Mouse (Mus musculus): ENCODE data around the gene Kirrel3. TPM values are rescaled to one million over a fixed set of nuclear protein-coding genes. Genes with fewer than 3 reads are reported as not detected.

The Kirrel3 gene
- polyA plus RNA-seq, 1 experiment from 2014 or later: 0.06 TPM

DNA sequence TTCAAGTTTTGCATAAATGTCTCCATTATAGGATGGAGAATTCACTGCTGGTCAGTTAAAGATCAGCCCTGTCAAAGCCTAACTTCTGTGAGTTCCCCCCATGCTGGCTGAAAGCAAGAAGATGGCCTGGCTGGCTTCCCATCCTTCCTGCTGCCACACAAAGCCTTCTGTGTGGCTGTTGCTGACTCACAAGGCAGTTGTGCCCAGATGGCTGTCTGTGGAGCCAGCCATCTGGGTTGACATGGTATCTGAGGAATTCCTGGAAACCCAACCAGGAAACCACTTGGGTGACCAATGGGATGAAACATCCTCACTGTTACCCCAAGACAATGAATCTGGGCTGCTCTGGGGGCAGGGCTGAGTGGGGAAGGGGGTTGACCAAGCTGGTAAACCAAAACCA lies 500.5 kb downstream of the Kirrel3 start:
- H3K36me3 ChIP-seq (ENCODE audit: control insufficient read depth, insufficient read depth): no peaks in the 10 kb centered on the region
- H3K9me3 ChIP-seq (replicated peaks; ENCODE audit: control insufficient read depth, low read length): no peaks in the 10 kb centered on the region
- no peaks in the 10 kb centered on the region for H3K27me3 ChIP-seq (ENCODE audit: control insufficient read depth, insufficient read depth, low read depth, low read length)
- no peak overlapping the region for H3K4me3 ChIP-seq (ENCODE audit: low read depth, low read length)
- no peak overlapping the region for H3K9ac ChIP-seq (ENCODE audit: low read depth, low read length)
- no peaks in the 10 kb centered on the region for H3K4me1 ChIP-seq (ENCODE audit: control insufficient read depth, low read depth, low read length)
- no peak for ATAC-seq (ENCODE audit: low read depth)
- H3K27ac ChIP-seq (ENCODE audit: low read length): no peak overlapping the region
- no peak overlapping the region for H3K4me2 ChIP-seq (ENCODE audit: low read depth, low read length)

DNA sequence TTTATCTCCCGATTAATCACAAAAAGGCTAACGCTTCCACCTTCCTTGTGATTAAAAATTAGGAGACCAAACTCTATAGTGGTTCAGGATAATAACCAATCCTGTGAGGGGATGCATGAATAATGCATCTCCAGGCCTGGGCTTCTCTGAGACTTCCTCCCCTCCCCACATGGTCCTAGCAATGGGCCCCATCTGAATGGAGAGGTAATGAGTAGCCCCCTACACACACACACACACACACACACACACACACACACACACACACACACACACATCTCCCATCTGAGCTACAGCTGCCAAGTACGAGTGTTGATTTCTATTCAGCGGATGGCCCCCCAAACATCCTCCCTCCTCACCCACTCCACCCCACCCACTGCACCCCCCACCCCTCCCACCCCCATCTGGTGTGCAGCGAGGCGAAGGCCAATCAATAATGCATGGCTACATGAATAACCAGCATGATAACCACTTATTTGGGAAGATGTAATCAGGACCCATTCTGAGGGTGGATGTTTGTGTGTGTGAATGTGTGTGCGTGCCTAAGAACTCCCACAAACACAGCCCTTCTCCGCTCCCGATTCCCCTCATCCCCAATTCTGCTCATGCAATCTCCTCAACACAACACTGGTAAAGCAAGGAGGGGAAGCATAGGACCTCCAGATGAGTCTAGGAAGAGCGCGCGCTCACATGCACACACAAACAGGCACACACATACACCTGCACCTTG lies 501.9 kb downstream of the Kirrel3 start:
- WGBS (ENCODE audit: insufficient replicate concordance): 72% methylated on average over 12 of the region's 12 CpGs
- no peak overlapping the region for H3K4me2 ChIP-seq (ENCODE audit: low read depth, low read length)

GRCm38 (mm10) chr9:34988683-34989082 lies 503.0 kb downstream of the Kirrel3 start:
- ATAC-seq (ENCODE audit: low read depth): no peak
- Histone ChIP-seq H3K36me3 (ENCODE audit: control insufficient read depth, insufficient read depth) (no peaks in the 10 kb centered on the region), H3K4me3 (ENCODE audit: low read depth, low read length) (no peak overlapping the region)

More for the DNA sequence above, 501.9 kb downstream of the Kirrel3 start:
- Histone ChIP-seq H3K9me3 (replicated peaks; ENCODE audit: control insufficient read depth, low read length) (no peaks in the 10 kb centered on the region), H3K4me1 (ENCODE audit: control insufficient read depth, low read depth, low read length) (no peaks in the 10 kb centered on the region), H3K27me3 (ENCODE audit: control insufficient read depth, insufficient read depth, low read depth, low read length) (no peaks in the 10 kb centered on the region), H3K9ac (ENCODE audit: low read depth, low read length) (no peak overlapping the region), H3K4me3 (ENCODE audit: low read depth, low read length) (no peak overlapping the region), H3K27ac (ENCODE audit: low read length) (no peak overlapping the region), H3K36me3 (ENCODE audit: control insufficient read depth, insufficient read depth) (no peaks in the 10 kb centered on the region)
- ATAC-seq (ENCODE audit: low read depth): no peak

DNA sequence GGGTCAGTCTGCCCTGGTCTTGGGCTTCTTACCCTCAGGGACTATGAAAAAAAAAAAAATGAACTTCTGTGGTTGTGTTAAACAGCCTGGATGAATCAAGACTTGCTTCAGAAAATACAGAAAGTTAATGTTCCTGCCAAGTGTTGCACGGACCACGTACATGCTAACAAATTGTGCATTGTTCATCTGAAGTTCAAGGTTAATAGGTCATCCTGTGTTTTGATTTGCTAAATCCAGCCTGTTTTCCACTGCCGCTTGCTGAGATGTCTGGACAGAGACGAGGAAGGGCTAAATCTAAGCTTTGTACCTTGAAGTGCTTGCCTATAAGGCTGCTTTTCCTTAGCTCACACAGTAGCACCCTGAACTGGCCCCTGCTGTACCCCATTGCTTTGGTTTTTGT lies 506.5 kb downstream of the Kirrel3 start:
- Histone ChIP-seq H3K4me3 (ENCODE audit: low read depth, low read length) (no peak overlapping the region), H3K36me3 (ENCODE audit: control insufficient read depth, insufficient read depth) (no peaks in the 10 kb centered on the region), H3K9ac (ENCODE audit: low read depth, low read length) (no peak overlapping the region), H3K27ac (ENCODE audit: low read length) (no peak overlapping the region), H3K27me3 (ENCODE audit: control insufficient read depth, insufficient read depth, low read depth, low read length) (no peaks in the 10 kb centered on the region), H3K4me2 (ENCODE audit: low read depth, low read length) (no peak overlapping the region), H3K9me3 (replicated peaks; ENCODE audit: control insufficient read depth, low read length) (no peaks in the 10 kb centered on the region), H3K4me1 (ENCODE audit: control insufficient read depth, low read depth, low read length) (no peaks in the 10 kb centered on the region)
- WGBS (ENCODE audit: insufficient replicate concordance): 47% methylated on average over 4 of the region's 4 CpGs
- no peak for ATAC-seq (ENCODE audit: low read depth)

More at GRCm38 (mm10) chr9:34988683-34989082, 503.0 kb downstream of the Kirrel3 start:
- Histone ChIP-seq H3K9me3 (replicated peaks; ENCODE audit: control insufficient read depth, low read length) (no peaks in the 10 kb centered on the region), H3K27ac (ENCODE audit: low read length) (no peak overlapping the region), H3K27me3 (ENCODE audit: control insufficient read depth, insufficient read depth, low read depth, low read length) (no peaks in the 10 kb centered on the region), H3K4me2 (ENCODE audit: low read depth, low read length) (no peak overlapping the region), H3K9ac (ENCODE audit: low read depth, low read length) (no peak overlapping the region), H3K4me1 (ENCODE audit: control insufficient read depth, low read depth, low read length) (no peaks in the 10 kb centered on the region)
- 53% methylated on average over 3 of the region's 3 CpGs for WGBS (ENCODE audit: insufficient replicate concordance)

DNA sequence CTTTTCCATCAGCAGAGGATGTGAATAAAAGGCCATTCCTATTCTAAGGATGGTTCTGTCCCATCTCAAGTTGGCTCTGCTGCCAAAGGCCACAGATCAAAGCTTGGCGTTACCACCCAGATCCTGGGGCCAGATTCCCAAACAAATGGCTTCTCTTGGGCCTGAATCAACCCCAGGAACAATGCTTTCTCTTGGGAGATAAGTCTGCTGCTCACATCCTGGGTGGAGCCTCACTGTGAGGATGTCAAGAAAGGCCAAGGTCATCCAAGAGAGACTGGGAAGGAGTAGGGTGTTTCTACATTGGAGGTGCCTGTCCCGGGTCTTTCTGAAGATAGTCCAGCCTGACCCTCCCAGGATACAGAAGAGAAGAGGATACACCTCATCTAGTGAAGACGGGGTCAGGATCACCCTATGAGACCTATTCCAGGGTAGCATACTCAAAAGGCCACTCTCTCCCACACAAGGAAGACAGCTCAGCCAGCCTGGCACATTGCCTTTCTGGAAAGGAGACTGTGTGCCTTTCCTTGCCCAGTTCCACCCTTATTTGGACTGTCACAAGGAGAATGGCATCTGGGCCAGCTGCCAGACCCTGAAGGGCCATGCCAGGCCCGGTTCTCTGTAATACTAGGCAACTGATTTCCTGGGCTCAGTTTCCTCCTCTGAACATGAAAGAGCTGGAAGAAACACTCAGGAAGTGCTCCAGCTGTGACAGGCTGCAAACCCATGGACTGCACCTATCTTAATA lies 507.9 kb downstream of the Kirrel3 start:
- H3K4me3 ChIP-seq (ENCODE audit: low read depth, low read length): no peak overlapping the region
- H3K9me3 ChIP-seq (replicated peaks; ENCODE audit: control insufficient read depth, low read length): no peaks in the 10 kb centered on the region
- no peaks in the 10 kb centered on the region for H3K27me3 ChIP-seq (ENCODE audit: control insufficient read depth, insufficient read depth, low read depth, low read length)
- no peak overlapping the region for H3K4me2 ChIP-seq (ENCODE audit: low read depth, low read length)
- H3K9ac ChIP-seq (ENCODE audit: low read depth, low read length): no peak overlapping the region
- no peaks in the 10 kb centered on the region for H3K36me3 ChIP-seq (ENCODE audit: control insufficient read depth, insufficient read depth)
- H3K4me1 ChIP-seq (ENCODE audit: control insufficient read depth, low read depth, low read length): no peaks in the 10 kb centered on the region
- no peak for ATAC-seq (ENCODE audit: low read depth)
- WGBS (ENCODE audit: insufficient replicate concordance): 46% methylated on average over 4 of the region's 4 CpGs
- H3K27ac ChIP-seq (ENCODE audit: low read length): no peak overlapping the region

- no peak for ATAC-seq (ENCODE audit: low read depth)
Measured at GRCm38 (mm10) chr9:34995078-34995477, 509.4 kb downstream of the Kirrel3 start.

GRCm38 (mm10) chr9:34995660-34996378 lies 510.1 kb downstream of the Kirrel3 start:
- H3K36me3 ChIP-seq (ENCODE audit: control insufficient read depth, insufficient read depth): no peaks in the 10 kb centered on the region
- no peak overlapping the region for H3K9ac ChIP-seq (ENCODE audit: low read depth, low read length)
- no peak overlapping the region for H3K4me2 ChIP-seq (ENCODE audit: low read depth, low read length)
- no peak overlapping the region for H3K4me3 ChIP-seq (ENCODE audit: low read depth, low read length)
- no peaks in the 10 kb centered on the region for H3K27me3 ChIP-seq (ENCODE audit: control insufficient read depth, insufficient read depth, low read depth, low read length)
- no peak for ATAC-seq (ENCODE audit: low read depth)
- no peaks in the 10 kb centered on the region for H3K4me1 ChIP-seq (ENCODE audit: control insufficient read depth, low read depth, low read length)
- 43% methylated on average over 15 of the region's 15 CpGs for whole genome bisulfite sequencing (ENCODE audit: insufficient replicate concordance)
- no peaks in the 10 kb centered on the region for H3K9me3 ChIP-seq (replicated peaks; ENCODE audit: control insufficient read depth, low read length)
- H3K27ac ChIP-seq (ENCODE audit: low read length): no peak overlapping the region

More at GRCm38 (mm10) chr9:34995078-34995477, 509.4 kb downstream of the Kirrel3 start:
- H3K9me3 ChIP-seq (replicated peaks; ENCODE audit: control insufficient read depth, low read length): no peaks in the 10 kb centered on the region
- no peak overlapping the region for H3K4me3 ChIP-seq (ENCODE audit: low read depth, low read length)
- H3K27ac ChIP-seq (ENCODE audit: low read length): no peak overlapping the region
- H3K9ac ChIP-seq (ENCODE audit: low read depth, low read length): no peak overlapping the region
- H3K4me1 ChIP-seq (ENCODE audit: control insufficient read depth, low read depth, low read length): no peaks in the 10 kb centered on the region
- H3K27me3 ChIP-seq (ENCODE audit: control insufficient read depth, insufficient read depth, low read depth, low read length): no peaks in the 10 kb centered on the region
- H3K36me3 ChIP-seq (ENCODE audit: control insufficient read depth, insufficient read depth): no peaks in the 10 kb centered on the region
- no peak overlapping the region for H3K4me2 ChIP-seq (ENCODE audit: low read depth, low read length)
- WGBS (ENCODE audit: insufficient replicate concordance): 66% methylated on average over 2 of the region's 2 CpGs

DNA sequence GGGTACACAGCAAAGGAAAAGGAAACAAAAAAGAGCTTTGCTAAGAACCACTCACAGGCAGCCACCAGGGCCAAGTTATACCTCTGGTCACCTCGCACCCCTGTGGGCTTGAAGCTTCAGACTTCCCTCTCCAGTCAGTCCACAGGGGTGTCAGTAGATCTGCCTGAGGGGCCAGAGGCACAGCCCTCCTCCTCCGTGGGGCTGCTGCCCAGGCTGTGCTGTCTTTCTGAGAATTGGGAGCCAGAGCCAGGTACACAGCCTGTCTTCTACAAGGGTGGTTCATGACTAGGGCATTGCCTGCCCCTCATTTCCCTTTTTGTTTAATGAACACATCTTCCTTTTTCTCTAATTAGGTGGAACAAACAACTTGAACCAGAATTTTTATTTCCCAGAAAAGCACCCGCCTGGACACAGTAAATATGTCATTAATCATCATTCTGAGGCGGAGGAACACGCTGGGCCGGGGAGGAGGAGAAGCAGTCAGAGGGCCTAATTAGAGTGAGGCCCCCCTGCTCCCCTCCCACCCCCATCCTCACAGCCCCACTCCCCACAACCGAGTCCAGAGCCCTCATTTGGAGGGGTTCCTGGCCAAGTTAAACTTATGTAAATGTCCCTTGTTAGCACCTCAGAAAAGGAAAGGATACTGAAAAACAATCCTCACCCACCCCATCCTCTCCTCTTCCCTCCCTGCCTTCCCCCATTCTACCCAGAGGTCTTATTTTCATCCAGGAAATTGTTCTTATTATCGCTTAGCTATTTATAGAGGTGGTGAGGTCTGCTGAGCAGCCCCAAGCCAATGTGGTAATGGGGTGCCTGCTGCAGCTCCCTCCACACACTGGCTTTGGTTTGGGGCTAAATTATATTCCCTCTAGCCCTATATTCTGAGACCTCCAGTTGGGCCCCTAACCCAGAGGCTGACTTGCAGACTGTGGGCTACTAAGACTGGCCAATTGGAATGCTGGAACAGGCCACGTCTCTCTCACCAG lies 512.5 kb downstream of the Kirrel3 start:
- ATAC-seq (ENCODE audit: low read depth): no peak

More for the DNA sequence above, 512.5 kb downstream of the Kirrel3 start:
- no peak overlapping the region for H3K4me2 ChIP-seq (ENCODE audit: low read depth, low read length)
- WGBS (ENCODE audit: insufficient replicate concordance): 39% methylated on average over 9 of the region's 9 CpGs
- no peaks in the 10 kb centered on the region for H3K27me3 ChIP-seq (ENCODE audit: control insufficient read depth, insufficient read depth, low read depth, low read length)
- no peaks in the 10 kb centered on the region for H3K9me3 ChIP-seq (replicated peaks; ENCODE audit: control insufficient read depth, low read length)
- H3K9ac ChIP-seq (ENCODE audit: low read depth, low read length): no peak overlapping the region
- no peak overlapping the region for H3K4me3 ChIP-seq (ENCODE audit: low read depth, low read length)
- H3K36me3 ChIP-seq (ENCODE audit: control insufficient read depth, insufficient read depth): no peaks in the 10 kb centered on the region
- no peak overlapping the region for H3K27ac ChIP-seq (ENCODE audit: low read length)
- H3K4me1 ChIP-seq (ENCODE audit: control insufficient read depth, low read depth, low read length): no peaks in the 10 kb centered on the region
